ENCODE assay signal across 8 mouse cellular contexts in genomic region chr3:31094531-31095178, GRCm38 (mm10). TPM values are rescaled to one million over a fixed set of nuclear protein-coding genes. Genes with fewer than 3 reads are reported as not detected.
DNase-seq lines count a peak whose midpoint lies in the region; ATAC-seq and TF ChIP-seq lines count a peak whose summit lies in the region.

Skil (plus strand) TSS chr3:31095058.

- WGBS in heart, embryonic 12.5 days: under 1% methylated on average over 72 of the region's 109 CpGs
- WGBS in liver, embryonic 12.5 days (ENCODE audit: insufficient replicate concordance): under 1% methylated on average over 81 of the region's 109 CpGs
- WGBS in stomach, embryonic 15.5 days: under 1% methylated on average over 77 of the region's 109 CpGs

- H3K79me2 ChIP-seq in C2C12 (ENCODE audit: control insufficient read depth, insufficient read depth): peaks cover 46% of the 10 kb centered on the region

- ATAC-seq in heart, embryonic 12.5 days (ENCODE audit: insufficient number of reproducible peaks, low FRiP score): peak; percentile 95
- ATAC-seq in liver, embryonic 12.5 days: peak; percentile 93
- ATAC-seq in stomach, embryonic 15.5 days (ENCODE audit: insufficient read depth, low FRiP score, low read depth): peak; percentile 97

- no peaks in the 10 kb centered on the region for H3K9me3 ChIP-seq in erythroblast, embryonic 14.5 days (ENCODE audit: control insufficient read depth, low read length)
- H3K9me3 ChIP-seq in heart, embryonic 12.5 days (replicated peaks): no peaks in the 10 kb centered on the region
- no peaks in the 10 kb centered on the region for H3K9me3 ChIP-seq in liver, embryonic 12.5 days (replicated peaks)
- no peaks in the 10 kb centered on the region for H3K9me3 ChIP-seq in stomach, embryonic 15.5 days

- H3K9ac ChIP-seq in heart, embryonic 12.5 days: peak within 1 kb of the TSS; percentile 93
- peak within 1 kb of the TSS; percentile 98 for H3K9ac ChIP-seq in liver, embryonic 12.5 days
- H3K9ac ChIP-seq in stomach, embryonic 15.5 days: peak within 1 kb of the TSS; percentile 84

- TF ChIP-seq POLR2A in brain, embryonic 14.5 days (IDR thresholded peaks at IDR 0.05; ENCODE audit: borderline replicate concordance, extremely low read depth, insufficient read depth, insufficient read length, poor library complexity, severe bottlenecking): peak; percentile 78

- H3K27ac ChIP-seq in heart, embryonic 12.5 days (ENCODE audit: poor library complexity, severe bottlenecking): peak within 1 kb of the TSS; percentile 99
- H3K27ac ChIP-seq in liver, embryonic 12.5 days: peak within 1 kb of the TSS; percentile 97
- peak within 1 kb of the TSS; percentile 99 for H3K27ac ChIP-seq in stomach, embryonic 15.5 days

- H3K4me2 ChIP-seq in heart, embryonic 12.5 days: peak within 1 kb of the TSS; percentile 79
- peak within 1 kb of the TSS; percentile 99 for H3K4me2 ChIP-seq in liver, embryonic 12.5 days
- peak within 1 kb of the TSS; percentile 76 for H3K4me2 ChIP-seq in stomach, embryonic 15.5 days

- peak within 1 kb of the TSS; percentile 84 for H3K4me3 ChIP-seq in C2C12 (ENCODE audit: insufficient read depth, poor library complexity, severe bottlenecking)
- H3K4me3 ChIP-seq in erythroblast, embryonic 14.5 days (replicated peaks): peak within 1 kb of the TSS; percentile 81
- H3K4me3 ChIP-seq in heart, embryonic 12.5 days: peak within 1 kb of the TSS; percentile 94
- peak within 1 kb of the TSS; percentile 88 for H3K4me3 ChIP-seq in liver, embryonic 12.5 days
- peak within 1 kb of the TSS; percentile 97 for H3K4me3 ChIP-seq in stomach, embryonic 15.5 days (replicated peaks)

- H3K4me1 ChIP-seq in erythroblast, embryonic 14.5 days (ENCODE audit: control insufficient read depth): peaks cover 53% of the 10 kb centered on the region
- peaks cover 32% of the 10 kb centered on the region for H3K4me1 ChIP-seq in heart, embryonic 12.5 days (replicated peaks)
- H3K4me1 ChIP-seq in liver, embryonic 12.5 days: peaks cover 50% of the 10 kb centered on the region
- peaks cover 14% of the 10 kb centered on the region for H3K4me1 ChIP-seq in stomach, embryonic 15.5 days

- TF ChIP-seq CTCF in C2C12 (IDR thresholded peaks at IDR 0.05; ENCODE audit: control insufficient read depth, insufficient read depth, insufficient read length): no peak
- TF ChIP-seq CTCF in brain, embryonic 14.5 days (IDR thresholded peaks at IDR 0.05; ENCODE audit: borderline replicate concordance, extremely low read depth, insufficient read depth, insufficient read length): no peak

- no peaks in the 10 kb centered on the region for H3K27me3 ChIP-seq in C2C12 (ENCODE audit: control insufficient read depth, insufficient read depth, insufficient read length)
- H3K27me3 ChIP-seq in erythroblast, embryonic 14.5 days (ENCODE audit: control insufficient read depth): peaks cover 15% of the 10 kb centered on the region
- no peaks in the 10 kb centered on the region for H3K27me3 ChIP-seq in heart, embryonic 12.5 days (replicated peaks)
- no peaks in the 10 kb centered on the region; the same call in 1 of the 2 replicates for H3K27me3 ChIP-seq in liver, embryonic 12.5 days (replicated peaks)
- H3K27me3 ChIP-seq in stomach, embryonic 15.5 days (replicated peaks): no peaks in the 10 kb centered on the region

- H3K36me3 ChIP-seq in C2C12 (ENCODE audit: control insufficient read depth, insufficient read depth): peaks cover 31% of the 10 kb centered on the region
- H3K36me3 ChIP-seq in erythroblast, embryonic 14.5 days (ENCODE audit: control insufficient read depth): peaks cover 10% of the 10 kb centered on the region
- peaks cover 7% of the 10 kb centered on the region; the same call in 1 of the 2 replicates for H3K36me3 ChIP-seq in heart, embryonic 12.5 days
- peaks cover 3% of the 10 kb centered on the region; the same call in 1 of the 2 replicates for H3K36me3 ChIP-seq in liver, embryonic 12.5 days
- H3K36me3 ChIP-seq in stomach, embryonic 15.5 days: no peaks in the 10 kb centered on the region

- H3K79me3 ChIP-seq in C2C12 (ENCODE audit: low read depth): peaks cover 42% of the 10 kb centered on the region

- DNase-seq in brain, embryonic 14.5 days (ENCODE audit: low read depth): peak; percentile 97
- DNase-seq in kidney, postnatal 10 days: peak; percentile 98
- peak; percentile 96 for DNase-seq in natural killer cell, adult 2 months (ENCODE audit: low spot score in 2 of 2)

- peak within 1 kb of the TSS; percentile 74 for H3ac ChIP-seq in C2C12 (ENCODE audit: control insufficient read depth, insufficient read length, low read depth)

TF ChIP-seq in C2C12, 6 proteins besides CTCF, POLR2A, EP300 and RAD21:
- no peak for TF ChIP-seq MYOG (IDR thresholded peaks at IDR 0.05; ENCODE audit: control insufficient read depth, extremely low read depth, insufficient read length)
- TF ChIP-seq MAX (IDR thresholded peaks at IDR 0.05): peak; percentile 36

RNA-seq across cellular contexts. Expression of gene Skil, which starts in this region (rescaled TPM):
- 15.0 TPM for polyA plus RNA-seq in C2C12 (2012; fragmentation: generic; extraction: Trizol)
- 18.7 and 24.5 TPM in 2 replicates for polyA plus RNA-seq in brain, embryonic 14.5 days (2012; rRNA removed)
- polyA plus RNA-seq in erythroblast, embryonic 14.5 days (2012): 0.15 and 0.19 TPM in 2 replicates
- 30.2 and 30.3 TPM in 2 replicates for polyA plus RNA-seq in heart, embryonic 12.5 days (2016; fragmentation: Nextera tagmentation; extraction: Ambion mirVana)
- 7.6 and 8.5 TPM in 2 replicates for polyA plus RNA-seq in liver, embryonic 12.5 days (2016; fragmentation: Nextera tagmentation; extraction: Ambion mirVana)
- 19.3 and 21.6 TPM in 2 replicates for polyA plus RNA-seq in stomach, embryonic 15.5 days (2015; fragmentation: Nextera tagmentation; extraction: Ambion mirVana)

Comparison
In these comparisons a context has a peak if more than half of its experiments do, and no peak if none do; other contexts are left out.
1. Peak in every context shown above with its lines: DNase-seq, ATAC-seq, H3K4me3 ChIP-seq and H3K27ac ChIP-seq.